Mouse (Mus musculus): ENCODE data around the gene Mfap3l.

- no peak for TF ChIP-seq GATA1 (IDR thresholded peaks at IDR 0.05; ENCODE audit: low read length)
- TF ChIP-seq TAL1 (IDR thresholded peaks at IDR 0.05; ENCODE audit: low read length) = no peak
These were observed 3.2 kb downstream of the Mfap3l start for GRCm38 (mm10) chr8:60635846-60636245.

All from erythroblast, embryonic 14.5 days (primary cell).